Mouse (Mus musculus): ENCODE measurements at regions not wholly inside any gene's neighbourhood (a gene's known extent, or its start where the extent isn't known, plus 50 kb on each side); places are given as distances from the start of the nearest gene placed in this dataset.

- DNase-seq (ENCODE audit: low spot score in 2 of 2), result no peak
Measured at GRCm38 (mm10) chr2:159354247-159354646, 559.6 kb downstream of the Dhx35 start.

GRCm38 (mm10) chr2:159356503-159356902 lies 561.9 kb downstream of the Dhx35 start:
- no peak for DNase-seq (ENCODE audit: low spot score in 2 of 2)

- DNase-seq (ENCODE audit: low spot score in 2 of 2), result peak in 1 of 2 experiments; percentile 5
Measured at GRCm38 (mm10) chr2:159361371-159361770, 566.8 kb downstream of the Dhx35 start.

GRCm38 (mm10) chr2:159392865-159393264 lies 598.3 kb downstream of the Dhx35 start:
- DNase-seq (ENCODE audit: low spot score in 2 of 2), result no peak

GRCm38 (mm10) chr2:159401421-159402100 lies 607.0 kb downstream of the Dhx35 start:
- DNase-seq (ENCODE audit: low spot score in 2 of 2), result no peak

- no peak for DNase-seq (ENCODE audit: low spot score in 2 of 2)
Measured at GRCm38 (mm10) chr2:159404940-159405339, 610.3 kb downstream of the Dhx35 start.

GRCm38 (mm10) chr2:159414599-159414998 lies 620.0 kb downstream of the Dhx35 start:
- DNase-seq (ENCODE audit: low spot score in 2 of 2), result no peak

- no peak for DNase-seq (ENCODE audit: low spot score in 2 of 2)
Measured at GRCm38 (mm10) chr2:159418371-159418940, 623.8 kb downstream of the Dhx35 start.

- DNase-seq (ENCODE audit: low spot score in 2 of 2), result no peak
Measured at GRCm38 (mm10) chr2:159422281-159422937, 627.8 kb downstream of the Dhx35 start.

- no peak for DNase-seq (ENCODE audit: low spot score in 2 of 2)
Measured at GRCm38 (mm10) chr2:159428201-159428600, 633.6 kb downstream of the Dhx35 start.

GRCm38 (mm10) chr2:159430577-159431329 lies 636.1 kb downstream of the Dhx35 start:
- no peak for DNase-seq (ENCODE audit: low spot score in 2 of 2)

GRCm38 (mm10) chr2:159438961-159439360 lies 644.4 kb downstream of the Dhx35 start:
- no peak for DNase-seq (ENCODE audit: low spot score in 2 of 2)

GRCm38 (mm10) chr2:159443581-159443980 lies 649.0 kb downstream of the Dhx35 start:
- peak in 1 of 2 experiments; percentile 15 for DNase-seq (ENCODE audit: low spot score in 2 of 2)

- DNase-seq (ENCODE audit: low spot score in 2 of 2), result no peak
Measured at GRCm38 (mm10) chr2:159446434-159446833, 651.8 kb downstream of the Dhx35 start.

GRCm38 (mm10) chr2:159446886-159447285 lies 652.3 kb downstream of the Dhx35 start:
- DNase-seq (ENCODE audit: low spot score in 2 of 2), result no peak

GRCm38 (mm10) chr2:159448976-159449375 lies 654.4 kb downstream of the Dhx35 start:
- no peak for DNase-seq (ENCODE audit: low spot score in 2 of 2)

- DNase-seq (ENCODE audit: low spot score in 2 of 2), result no peak
Measured at GRCm38 (mm10) chr2:159451439-159451838, 656.8 kb downstream of the Dhx35 start.

GRCm38 (mm10) chr2:159481399-159482080 lies 686.9 kb downstream of the Dhx35 start:
- DNase-seq (ENCODE audit: low spot score in 2 of 2), result no peak

- DNase-seq (ENCODE audit: low spot score in 2 of 2), result no peak
Measured at GRCm38 (mm10) chr2:159491090-159491489, 696.5 kb downstream of the Dhx35 start.

- no peak for DNase-seq (ENCODE audit: low spot score in 2 of 2)
Measured at GRCm38 (mm10) chr2:159498691-159499090, 704.1 kb downstream of the Dhx35 start.

GRCm38 (mm10) chr2:159501039-159501438 lies 706.4 kb downstream of the Dhx35 start:
- DNase-seq (ENCODE audit: low spot score in 2 of 2), result no peak

Measured in left cerebral cortex, adult 8-10 months (tissue).